Mouse (Mus musculus) cerebellum, adult 18-20 months (tissue): ENCODE data around the gene Ccdc142.
A peak's percentile ranks its signal among the peaks of the same experiment; 100 is the strongest.

Experiments used
- DNase-seq, 2 experiments: peaks; one replicate each; pipeline ENCODE4 v3.0.0; 2021

The Ccdc142 gene

DNA sequence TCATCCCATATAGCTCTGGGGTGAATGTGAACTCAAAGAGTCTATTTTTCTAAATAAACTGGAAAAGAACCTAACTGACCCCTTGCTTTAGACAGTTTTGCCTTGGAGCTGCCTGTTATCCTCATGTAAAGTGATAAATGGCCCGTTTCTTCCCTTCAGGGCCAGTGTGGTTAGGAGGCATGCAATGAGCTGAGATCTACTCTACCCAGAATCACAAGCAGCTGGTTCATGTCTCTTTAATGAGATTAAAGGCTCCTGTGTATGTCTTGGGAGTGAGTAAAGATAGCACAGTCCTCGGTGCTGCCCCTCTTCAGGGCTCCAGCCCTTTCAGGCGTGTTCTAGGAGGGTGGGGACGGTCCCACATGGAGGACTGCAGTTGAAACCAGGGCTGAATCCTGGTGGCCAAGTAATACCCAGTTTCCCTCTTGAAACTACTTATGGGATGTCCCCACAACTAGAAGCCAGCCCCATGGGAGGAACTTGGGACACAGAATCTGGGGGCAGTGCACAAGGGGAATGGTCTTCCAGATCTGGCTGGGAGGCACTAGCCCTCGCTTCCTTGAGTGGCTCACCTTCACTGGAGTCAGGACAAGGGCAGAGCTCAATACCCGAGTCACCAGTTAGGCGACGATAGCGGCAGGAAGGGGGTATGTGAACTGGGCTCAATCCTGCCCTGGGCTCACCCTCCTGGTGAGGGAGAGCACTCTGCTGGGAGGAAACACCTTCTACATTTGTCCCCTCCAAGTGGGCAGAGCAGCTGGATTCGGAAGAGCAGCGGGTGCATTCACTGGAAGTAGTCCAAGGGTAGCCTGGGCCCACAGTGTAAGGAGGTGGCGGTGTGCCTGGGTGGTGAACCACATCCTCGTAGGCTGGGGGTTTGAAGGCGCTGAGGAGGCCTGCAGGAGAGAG, 17.7 kb downstream of the Ccdc142 start:
- DNase-seq: no peak

GRCm38 (mm10) chr6:83119734-83120051, 18.3 kb downstream of the Ccdc142 start:
- DNase-seq: peak in 1 of 2 experiments; percentile 51

DNA sequence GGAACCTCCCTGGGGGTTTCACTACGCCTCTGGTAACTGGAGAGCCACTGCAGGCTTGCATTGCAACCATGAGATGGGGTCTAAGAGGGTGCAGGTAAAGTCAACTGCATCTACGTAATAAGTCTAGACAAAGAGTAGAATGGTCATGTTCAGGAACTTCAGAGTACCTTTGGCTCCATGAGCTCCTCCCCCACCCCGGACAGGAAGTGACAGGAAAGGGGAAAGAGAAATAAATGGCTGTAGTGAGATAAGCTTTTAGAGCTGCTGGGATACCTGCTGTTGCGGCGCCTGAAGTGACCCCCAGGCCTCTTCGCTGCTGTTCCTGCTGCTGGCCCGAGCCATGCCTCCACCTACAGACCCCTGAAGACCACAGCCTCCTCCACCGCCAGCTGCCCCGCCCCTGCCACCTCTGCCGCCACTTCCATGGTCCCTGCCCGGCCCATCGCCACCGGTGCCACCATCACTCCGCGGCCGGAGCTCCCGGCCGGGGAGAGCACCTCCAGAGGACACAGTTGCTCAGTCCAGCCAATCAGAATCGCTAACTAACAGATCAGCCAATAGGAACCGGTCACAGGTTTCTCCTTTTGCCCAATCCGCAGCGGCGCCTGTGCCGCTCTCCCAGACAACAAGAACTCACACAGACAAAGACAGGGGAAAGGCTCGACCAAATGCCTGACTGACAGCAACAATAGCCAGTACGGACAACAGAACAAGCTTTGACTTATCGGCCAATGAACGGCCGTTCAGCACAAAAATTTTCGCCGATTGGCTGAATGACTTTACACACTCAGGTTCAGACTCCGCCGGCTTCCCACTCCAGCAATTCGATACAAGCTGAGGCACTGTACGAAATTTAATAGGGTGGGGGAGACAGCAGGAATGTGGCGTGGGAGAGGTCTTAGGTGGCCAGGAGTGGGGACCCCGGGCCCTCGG, 19.8 kb downstream of the Ccdc142 start, which contains the start of gene Wbp1:
TSS of gene Wbp1 (minus strand) at position 630 of the 933 bp plus-strand sequence.
- peak; percentile 91 to 98 for DNase-seq

DNA sequence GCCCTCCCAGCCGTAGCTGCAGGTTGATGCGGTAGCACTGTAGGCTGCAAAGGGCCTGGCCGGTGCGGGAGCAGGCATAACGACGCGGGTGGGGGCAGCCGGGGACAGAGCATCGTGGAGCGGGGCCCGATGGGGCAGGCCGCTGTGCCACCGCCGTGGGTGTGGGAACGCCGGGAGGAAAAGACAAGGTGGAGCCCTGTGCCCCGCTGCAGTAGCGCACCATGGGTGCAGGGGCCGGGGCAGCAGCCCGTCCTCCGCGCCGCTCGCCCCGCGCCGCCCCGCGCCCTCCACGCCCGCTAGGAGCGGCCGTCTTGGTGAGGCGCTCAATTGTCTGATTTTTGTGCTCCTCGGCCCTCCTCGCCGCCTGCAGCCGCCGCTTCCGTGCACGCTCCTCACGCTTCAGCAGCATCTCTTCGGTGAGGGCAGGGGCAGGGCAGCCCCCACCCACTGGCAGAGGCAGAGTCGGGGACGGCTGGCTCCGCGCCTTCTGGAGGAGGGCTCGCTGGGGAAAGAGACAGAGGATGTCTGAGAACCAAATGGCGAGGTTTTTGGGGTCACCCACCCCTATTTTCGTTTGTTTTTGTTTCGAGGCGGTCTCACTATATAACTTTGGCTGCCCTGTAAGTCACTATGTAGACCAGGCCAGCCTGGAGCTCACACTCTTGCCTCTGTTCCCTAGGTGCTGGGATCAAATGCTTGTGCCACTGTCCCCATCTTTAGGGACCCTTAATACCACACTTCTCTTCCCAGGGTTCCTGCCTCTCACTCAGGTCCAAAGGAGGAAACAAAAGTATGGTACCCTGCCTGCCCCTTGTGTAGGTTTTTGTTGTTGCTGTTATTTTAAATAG, 20.7 kb downstream of the Ccdc142 start:
- DNase-seq: no peak

GRCm38 (mm10) chr6:83122961-83123360, 21.6 kb downstream of the Ccdc142 start:
- no peak for DNase-seq

DNA sequence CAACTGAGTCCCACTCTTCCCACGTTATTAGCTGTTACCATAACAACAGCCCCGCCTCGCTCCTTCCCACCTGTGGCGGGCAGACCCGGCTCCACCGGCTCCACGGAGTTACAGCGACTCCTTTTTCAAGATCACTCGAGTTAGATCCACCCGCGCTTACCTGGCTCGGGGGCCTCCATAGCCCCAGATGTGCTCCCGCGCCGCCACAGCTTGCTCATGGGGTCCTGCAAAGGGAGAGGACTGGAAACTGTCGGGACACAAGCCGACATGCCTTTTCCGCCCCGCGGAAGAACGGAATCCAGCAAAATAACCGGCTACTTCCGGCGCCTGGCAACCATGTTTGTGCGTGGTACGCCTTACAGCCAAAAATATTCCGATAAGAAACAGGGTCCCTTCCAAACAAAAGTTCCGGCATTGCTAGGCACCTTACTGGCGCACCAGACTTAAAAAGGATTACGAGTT, 23.5 kb downstream of the Ccdc142 start:
- DNase-seq: peak; percentile 84 to 85

- no peak for DNase-seq
Measured at GRCm38 (mm10) chr6:83125331-83125730, 23.9 kb downstream of the Ccdc142 start, which contains the start of gene Ino80b. TSS of gene Ino80b (minus strand) at chr6:83125431.

- no peak for DNase-seq
Measured at GRCm38 (mm10) chr6:83127419-83127818, 26.0 kb downstream of the Ccdc142 start.

DNA sequence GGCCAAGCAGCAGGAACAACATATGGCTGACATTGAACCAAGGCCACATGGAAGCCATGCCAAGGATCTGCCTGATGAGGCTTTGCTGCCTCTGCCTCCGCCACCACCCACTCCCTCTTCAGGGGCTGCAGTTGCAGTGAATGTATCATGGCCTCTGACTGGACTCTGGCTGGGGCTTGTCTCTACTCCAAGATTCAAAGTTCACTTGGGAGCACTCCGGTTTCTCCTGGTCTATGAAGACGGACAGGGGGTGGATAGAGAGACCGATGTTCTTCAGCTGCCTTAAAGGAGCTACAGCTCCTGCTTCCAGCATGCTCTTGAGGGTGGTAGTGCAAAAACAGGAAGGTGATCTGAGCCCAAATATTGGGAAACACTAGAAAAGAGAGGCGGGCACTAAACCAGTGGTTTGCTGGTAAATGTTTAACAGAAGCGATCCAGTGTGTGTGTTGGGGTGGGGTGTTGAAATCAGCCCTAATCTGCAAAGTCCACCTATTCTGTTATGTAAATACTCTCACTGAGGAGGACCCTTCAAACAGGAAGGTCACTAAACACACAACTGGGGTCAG, 30.2 kb downstream of the Ccdc142 start:
- DNase-seq: no peak

DNA sequence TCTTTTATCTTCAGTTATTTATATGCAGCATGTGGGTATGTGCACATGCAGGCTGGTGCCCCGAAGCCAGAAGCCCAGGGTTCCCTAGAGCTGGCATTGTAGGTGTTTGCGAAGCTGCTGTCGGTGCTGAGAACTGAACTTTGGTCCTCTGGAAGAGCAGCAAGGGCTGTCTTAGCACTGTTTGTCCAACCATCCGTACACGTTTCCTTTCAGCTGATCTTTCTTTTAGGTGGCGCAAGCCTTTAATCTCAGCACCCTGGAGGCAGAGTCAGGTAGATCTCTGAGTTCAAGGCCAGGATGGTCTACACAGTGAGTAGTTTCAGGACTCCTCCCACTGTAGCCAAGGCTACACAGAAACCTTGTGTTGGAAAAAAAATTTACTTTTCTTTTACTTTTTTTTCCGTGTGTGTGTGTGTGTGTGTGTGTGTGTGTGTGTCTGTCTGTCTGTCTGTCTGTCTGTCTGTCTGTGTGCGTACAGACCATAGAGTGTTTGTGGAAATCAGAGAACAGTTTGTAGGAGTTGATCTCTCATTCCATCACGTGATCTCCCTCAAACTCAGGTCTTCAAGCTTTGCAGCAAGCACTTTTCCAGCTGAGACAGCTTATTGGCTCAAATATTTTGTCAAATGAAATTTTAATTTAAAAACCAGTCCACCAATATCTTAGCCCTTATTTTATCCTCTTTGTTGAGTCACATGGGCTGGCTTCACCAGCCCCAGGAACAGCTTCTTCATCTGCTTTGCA, 30.9 kb downstream of the Ccdc142 start:
- no peak for DNase-seq

DNA sequence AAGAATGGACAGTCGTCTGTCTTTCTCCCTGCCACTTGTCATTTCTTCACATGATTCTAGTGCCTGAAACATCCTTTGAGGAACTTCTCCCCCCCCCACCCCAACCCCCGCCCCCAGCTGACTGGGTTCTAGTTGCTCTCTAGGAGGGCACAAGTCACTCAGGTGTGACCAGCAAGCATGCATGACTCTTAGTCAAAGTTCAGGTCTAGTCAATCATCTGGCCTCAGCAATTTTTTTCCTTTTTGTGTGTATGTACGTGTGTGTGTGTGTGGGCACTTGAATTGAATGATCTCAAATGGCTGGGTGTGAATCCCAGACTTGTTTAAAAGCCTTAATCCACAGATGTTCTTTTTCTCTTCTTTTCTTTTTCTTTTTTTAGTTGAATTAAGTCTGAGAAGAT, 32.8 kb downstream of the Ccdc142 start:
- DNase-seq: no peak

DNA sequence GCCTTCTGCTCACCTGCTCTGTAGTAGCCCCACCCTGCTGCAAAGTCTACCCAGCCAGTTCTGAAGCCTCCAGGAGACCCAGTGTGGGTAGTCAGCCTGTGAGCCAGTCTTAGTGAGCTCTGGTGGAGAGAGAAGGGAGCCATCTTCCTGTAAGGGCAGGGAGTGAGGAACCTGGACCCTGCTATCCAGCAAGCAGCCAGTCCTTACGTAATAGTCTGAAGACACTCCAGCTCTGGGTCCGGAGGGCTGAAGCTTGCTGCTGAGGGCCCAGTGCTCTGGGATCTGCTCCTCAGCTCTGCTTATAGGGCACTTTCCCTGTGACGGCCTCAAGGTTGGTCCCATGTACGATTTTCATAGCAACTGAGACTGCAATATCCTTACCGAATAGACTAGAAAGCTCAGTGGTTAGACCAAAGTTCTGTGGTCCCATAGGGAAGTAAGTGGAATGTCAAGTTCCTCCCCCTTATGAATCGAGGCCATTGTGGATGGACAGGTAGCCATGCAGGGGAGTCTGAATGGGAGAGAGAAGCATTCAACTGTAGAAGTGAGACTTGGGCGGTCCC, 33.6 kb downstream of the Ccdc142 start, which contains the start of gene Rtkn:
TSS of gene Rtkn (plus strand) at position 513 of the 563 bp plus-strand sequence.
- DNase-seq: no peak

DNA sequence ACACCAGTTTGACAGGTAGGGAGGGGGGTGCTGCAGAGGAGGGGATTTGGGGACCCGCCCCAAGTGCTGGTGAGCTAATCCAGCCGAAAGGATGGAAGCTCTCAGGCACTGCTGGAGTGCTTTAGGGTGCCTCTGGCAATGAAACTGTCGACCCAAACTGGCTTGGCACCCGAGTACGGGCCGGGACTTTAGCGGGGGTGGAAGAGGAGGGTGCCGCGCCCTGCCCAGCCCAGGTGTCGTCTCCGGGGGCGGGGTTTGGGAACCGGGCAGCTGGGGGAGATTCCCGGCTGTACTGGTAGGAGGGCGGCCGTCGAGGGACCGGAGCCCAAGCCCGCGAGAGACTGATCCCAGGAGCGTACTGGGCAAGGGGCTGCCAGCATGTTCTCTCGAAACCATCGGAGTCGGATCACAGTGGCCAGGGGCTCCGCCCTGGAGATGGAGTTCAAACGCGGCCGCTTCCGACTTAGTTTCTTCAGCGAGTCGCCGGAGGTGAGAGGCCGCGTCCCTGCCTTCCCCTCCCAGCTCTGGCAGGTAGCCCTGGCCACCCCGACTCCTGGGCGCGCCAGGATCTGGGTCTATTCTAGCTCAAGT, 34.3 kb downstream of the Ccdc142 start:
- no peak for DNase-seq

- no peak for DNase-seq
Measured at GRCm38 (mm10) chr6:83136291-83136880, 35.0 kb downstream of the Ccdc142 start.

DNA sequence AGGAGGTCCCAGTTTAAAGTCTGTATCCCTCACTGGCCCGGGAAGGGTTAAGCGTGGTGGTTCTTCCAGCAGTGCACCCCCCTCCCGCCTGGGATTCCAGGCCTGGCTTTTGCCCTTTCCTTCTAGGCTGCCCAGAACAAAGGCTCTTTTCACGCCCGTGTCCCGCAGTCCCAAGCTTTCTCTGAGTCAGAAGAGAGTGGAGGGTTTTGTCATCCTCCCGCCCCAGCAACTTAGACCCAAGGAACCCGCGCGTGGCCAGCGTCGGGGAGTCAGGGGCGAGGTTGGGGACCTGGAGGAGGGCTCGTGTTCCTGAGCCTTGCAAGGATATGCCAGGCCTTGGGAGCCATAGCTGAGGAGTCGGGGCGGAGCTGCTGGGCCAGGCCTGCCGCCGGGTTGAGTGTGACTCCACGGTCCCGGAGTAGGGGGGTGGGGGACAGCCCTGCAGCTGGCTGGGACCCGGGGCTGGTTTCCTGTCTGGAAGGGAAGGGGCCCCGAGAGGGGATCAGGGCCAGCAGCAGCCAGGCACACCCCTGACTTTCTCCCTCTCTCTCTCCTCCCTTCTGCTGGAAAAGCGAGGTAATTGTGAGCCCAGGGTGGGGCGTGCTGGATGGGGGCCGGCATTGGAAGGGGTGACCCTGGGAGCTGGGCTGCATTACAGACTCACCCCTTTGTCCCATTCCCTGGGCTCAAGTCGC, 35.6 kb downstream of the Ccdc142 start:
- peak in 1 of 2 experiments; percentile 32 for DNase-seq

DNA sequence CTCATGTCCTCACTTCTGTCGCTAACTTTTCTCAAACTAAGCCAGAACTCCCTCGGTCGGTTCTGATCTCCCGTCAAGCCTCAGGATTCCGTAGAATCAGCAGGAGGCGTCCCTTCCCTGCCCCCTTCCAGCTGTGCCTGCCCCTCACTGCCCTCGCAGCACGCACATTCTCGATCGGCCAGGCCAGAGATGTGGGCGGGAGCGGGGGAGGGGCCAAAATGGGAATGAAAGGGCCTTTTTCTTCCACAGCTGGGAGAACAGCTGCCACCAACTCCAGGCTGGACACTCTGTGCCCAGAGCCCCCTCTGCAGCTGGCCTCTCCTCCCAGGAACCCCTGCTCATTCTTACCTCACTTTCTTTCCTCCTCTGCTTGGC, 36.2 kb downstream of the Ccdc142 start:
- peak; percentile 31 to 45 for DNase-seq

GRCm38 (mm10) chr6:83138056-83138455, 36.7 kb downstream of the Ccdc142 start:
- no peak for DNase-seq

- DNase-seq: no peak
Measured at GRCm38 (mm10) chr6:83140044-83140443, 38.6 kb downstream of the Ccdc142 start.

DNA sequence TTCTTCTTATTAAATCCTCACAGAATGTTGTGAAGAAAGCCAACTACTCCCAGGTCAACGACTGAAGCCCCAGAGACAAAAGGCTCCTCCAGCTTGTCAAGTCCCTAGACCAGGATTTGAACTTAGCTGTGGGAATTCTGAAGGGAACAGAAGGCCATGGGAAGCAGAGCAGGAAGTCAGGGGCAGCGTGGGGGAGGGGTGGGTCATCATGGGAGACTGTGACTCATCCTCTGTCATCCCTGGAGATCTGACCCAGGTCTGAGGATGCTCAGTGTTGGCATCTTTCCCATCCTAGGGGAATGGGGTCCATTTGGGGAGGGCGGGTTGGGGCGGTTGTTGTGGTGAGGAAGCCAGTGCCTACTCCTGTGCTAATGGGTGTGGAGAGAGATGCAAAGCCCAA, 40.2 kb downstream of the Ccdc142 start:
- no peak for DNase-seq
